Mouse (Mus musculus): Measurements from ENCODE around the gene Akain1.

GRCm38 (mm10) chr17:69438990-69439491 is at the start of gene Akain1:
- TF ChIP-seq POLR2A (IDR thresholded peaks at IDR 0.05; ENCODE audit: borderline replicate concordance, extremely low read depth, insufficient read depth, insufficient read length, poor library complexity, severe bottlenecking) (no peak), CTCF (IDR thresholded peaks at IDR 0.05; ENCODE audit: borderline replicate concordance, extremely low read depth, insufficient read depth, insufficient read length) (no peak)
